Mouse (Mus musculus): ENCODE measurements around the gene Ntn1. TPM values are rescaled to one million over a fixed set of nuclear protein-coding genes. Genes with fewer than 3 reads are reported as not detected.

Ntn1 gene
- total RNA-seq, 2 experiments from 2014 or later: 10.3 TPM

DNA sequence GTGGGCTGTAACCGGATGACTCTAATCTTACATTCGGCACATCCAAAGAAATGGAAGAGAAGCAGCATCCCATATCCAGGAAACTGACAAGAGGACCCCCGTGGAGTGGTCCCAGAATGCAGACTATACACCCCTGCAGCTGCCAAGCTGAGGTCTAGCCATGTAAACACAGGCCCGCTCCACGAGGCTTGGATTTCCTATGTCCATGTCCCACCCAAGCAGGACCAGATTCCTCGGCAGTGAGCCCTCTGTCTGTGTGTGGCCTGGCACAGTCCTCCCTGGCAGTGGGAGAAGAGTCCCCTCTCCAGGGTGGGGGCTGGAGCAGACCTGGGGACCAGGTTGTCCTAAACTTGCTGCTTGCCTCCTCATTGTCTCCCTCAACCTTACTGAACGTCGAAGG is 213.4 kb downstream of the Ntn1 start:
- DNase-seq: no peak

DNA sequence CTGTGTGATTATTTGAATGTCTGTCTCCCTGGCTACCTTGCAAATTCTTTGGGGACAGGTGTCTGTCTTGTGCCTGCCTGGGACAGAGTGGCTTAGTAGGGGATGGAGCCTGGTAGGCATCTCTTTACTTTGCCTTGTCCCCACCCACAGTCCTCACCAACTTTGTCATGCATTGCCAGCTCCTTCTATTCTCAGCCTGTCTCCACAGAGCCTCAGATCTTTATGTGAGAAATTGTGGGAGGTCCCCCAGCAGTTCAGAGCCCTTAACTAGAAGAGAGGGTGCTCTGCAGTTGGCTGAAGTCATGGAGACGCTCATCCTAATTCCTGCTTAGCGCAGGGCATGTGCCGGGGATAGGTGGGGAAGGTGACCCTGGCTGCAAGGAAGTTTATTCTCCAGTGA is 215.0 kb downstream of the Ntn1 start:
- no peak for DNase-seq

DNA sequence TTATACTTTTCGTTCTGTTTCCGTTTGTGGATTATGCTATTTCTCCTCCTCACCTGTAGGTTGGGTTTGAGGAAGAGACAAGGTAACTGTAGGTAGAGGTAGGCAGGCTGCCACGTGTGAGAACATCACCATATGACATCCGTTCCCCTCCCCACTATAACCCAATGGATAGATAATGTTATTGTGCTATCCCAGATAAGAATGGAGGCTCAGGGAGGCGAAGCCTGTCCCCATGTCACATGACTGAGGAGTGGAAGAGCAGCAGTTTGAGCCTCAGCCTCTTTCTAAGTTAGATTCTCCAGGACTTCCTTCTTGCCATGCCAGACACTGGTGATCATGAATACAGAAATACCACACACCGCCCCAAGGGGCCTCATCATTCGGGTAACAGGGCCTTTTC is 223.2 kb downstream of the Ntn1 start:
- no peak for DNase-seq

DNA sequence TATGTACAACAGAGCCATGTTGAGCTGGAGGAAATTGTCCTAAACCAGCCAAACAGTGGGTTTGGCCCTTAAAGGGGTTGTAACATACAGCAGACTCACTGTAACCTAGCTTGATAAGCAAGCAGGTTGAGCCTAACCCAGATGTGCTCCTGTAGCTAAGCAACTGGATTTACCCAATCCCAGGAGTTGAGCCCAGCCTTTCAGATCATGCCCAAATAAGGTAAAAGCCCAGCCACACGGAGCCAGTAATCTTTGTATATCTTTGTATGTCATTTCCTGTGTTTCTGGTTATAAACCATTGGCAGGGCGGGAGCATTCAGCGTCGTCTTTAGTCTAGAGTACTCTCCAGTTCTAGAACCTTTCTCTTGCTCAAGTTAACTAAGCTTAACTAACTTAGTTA is 224.1 kb downstream of the Ntn1 start:
- DNase-seq: no peak

DNA sequence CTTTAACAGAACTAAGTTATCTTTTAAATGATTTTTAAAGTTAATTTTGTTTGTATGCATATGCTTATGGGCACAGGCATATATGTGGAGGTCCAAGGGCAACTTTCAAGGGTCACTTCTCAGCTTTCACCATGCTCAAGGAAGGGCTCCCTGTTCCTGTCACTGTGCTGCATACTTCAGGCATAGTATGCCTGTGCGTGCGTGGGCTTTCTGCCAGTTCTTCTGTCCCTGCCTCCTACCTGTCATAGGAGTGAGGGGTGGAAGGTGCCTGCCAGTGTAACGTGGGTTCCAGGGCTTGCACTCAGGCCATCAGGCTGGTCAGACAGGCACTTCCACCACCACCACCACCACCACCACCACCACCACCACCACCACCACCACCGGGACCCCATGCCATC is 228.0 kb downstream of the Ntn1 start:
- no peak for DNase-seq

DNA sequence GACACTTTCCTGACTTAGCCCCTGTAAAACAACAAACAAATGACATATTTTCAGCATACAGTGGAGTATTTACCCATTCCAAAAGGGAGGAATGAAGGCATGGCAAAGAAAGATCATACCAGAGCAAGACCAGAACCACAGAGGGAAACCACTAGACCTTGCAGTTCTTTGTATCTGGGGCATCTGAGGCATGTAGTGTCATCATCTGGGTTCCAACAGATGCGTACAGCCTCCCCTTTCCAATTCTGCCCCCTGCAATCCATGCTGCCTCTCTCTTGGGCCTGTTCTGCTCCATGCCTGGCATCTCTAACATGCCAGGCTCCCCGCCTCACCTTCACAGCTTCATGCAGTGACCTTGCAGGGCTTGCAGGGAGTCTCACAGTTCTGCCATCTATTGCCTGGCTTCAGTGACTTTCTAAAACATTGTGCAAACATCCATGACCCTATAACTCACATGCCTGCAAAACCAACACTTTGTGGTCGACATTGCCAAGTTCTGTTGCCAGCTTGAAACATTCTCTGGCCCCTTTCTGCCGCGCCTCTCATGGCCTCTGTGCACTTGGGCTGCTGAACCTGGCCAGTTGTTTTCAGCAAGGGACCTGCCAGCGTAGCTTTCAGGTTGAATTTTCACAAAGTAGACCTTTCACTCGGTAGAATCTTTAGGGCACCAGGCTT is 228.5 kb downstream of the Ntn1 start:
- peak; percentile 9 to 26 for DNase-seq

DNA sequence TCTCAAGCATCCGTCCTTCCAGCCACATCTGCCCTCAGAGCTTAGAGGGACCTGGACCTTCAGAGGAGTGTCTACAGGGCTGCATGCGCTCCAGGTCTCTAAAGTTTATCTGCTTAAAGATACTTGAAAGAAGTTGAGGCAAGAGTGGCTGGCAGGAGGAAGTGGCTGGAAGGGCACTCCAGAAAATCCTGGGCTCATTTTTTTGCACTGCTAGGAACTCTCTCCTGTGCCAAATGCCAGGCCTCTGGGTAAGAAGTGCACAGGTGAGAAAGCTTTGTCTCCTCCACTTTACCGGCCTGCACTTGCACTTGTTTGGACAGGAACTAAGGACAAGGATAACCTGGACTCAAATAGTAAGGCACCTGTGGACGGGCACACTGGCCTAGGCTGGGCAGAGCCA is 232.2 kb downstream of the Ntn1 start:
- DNase-seq: no peak

DNA sequence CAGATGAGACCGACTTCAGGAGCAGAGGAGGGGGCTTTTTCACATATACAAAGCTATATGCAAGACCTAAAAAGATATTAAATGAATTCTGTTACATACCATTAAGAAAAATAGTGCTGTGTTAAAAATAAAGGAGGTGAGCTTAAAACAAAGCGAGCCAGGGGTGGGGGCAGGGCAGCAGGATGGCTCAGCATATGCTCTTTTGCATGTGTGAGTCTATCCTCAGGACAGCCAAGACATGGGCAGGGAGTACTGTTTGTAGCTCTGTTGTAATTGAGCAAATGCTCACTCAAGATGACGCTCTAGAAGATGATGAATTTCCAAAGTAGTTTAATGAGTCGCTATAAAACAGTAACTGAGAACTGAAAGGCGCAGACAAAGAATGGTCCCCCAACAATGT is 236.2 kb downstream of the Ntn1 start:
- no peak for DNase-seq

DNA sequence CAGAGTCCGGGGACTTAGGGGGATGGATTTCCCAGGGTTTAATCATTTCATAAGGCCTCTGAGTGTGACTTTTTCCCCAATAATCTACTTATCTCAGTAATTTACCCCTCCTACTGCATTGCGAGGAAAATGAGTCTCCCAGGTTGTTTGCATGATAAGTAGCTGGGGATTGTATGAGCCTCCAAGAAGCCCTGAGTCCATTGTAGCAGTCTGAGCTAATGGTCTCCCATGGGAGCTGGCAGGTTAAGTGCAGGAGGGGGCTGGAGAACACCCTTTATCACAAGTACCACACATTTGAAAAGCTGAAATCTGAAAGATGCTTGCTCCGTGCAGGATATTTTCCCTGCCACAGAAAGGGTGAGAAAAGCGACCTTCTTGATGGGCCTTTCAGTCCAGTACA is 240.8 kb downstream of the Ntn1 start:
- no peak for DNase-seq

Small RNA genes lying within 50 kb of the gene (microRNA-seq; reads per million reads assigned to microRNA genes)
- not detected for gene Mir6406

Other genes starting within 250 kb of the Ntn1 start
- gene Pik3r5, start 31.3 kb upstream of the Ntn1 start, total RNA-seq (2021): 1 to 10 TPM in 1 of 2 experiments, under 1 TPM in 1; 0.95 to 2.5 TPM
- gene Pik3r6, start 102.2 kb upstream of the Ntn1 start, total RNA-seq (2021): 1 to 10 TPM; 2.3 to 3.7 TPM
- not detected for gene Mfsd6l, start 155.4 kb upstream of the Ntn1 start, total RNA-seq (2021)
- gene Ccdc42, start 186.2 kb upstream of the Ntn1 start, total RNA-seq (2021): not detected

All from adrenal gland, postnatal 36 days (tissue).